Comparison of ENCODE assay signal across 19 mouse cellular contexts in genomic region chr10:124927218-124927617, GRCm38 (mm10).
"Had no signal": no experiment of that assay in that cellular context is flagged by ENCODE, and none has a peak within 500 bp of the region (broad histone marks: within the 10 kb centered on the region; RNA-seq: fewer than 3 reads in every experiment).

No protein-coding gene starts in this region.

- H3K4me1 ChIP-seq: liver, embryonic 13.5 days; lung, embryonic 15.5 days; megakaryocyte, embryonic 14.5 days; stomach, embryonic 15.5 days had no signal

- H3K9me3 ChIP-seq: liver, embryonic 13.5 days; lung, embryonic 15.5 days; stomach, embryonic 15.5 days had no signal

- H3K9ac ChIP-seq: liver, embryonic 13.5 days; liver, postnatal 0 days; lung, embryonic 15.5 days; stomach, embryonic 15.5 days had no signal

- H3K27me3 ChIP-seq: liver, embryonic 13.5 days; lung, embryonic 15.5 days; megakaryocyte, embryonic 14.5 days; stomach, embryonic 15.5 days had no signal

- DNase-seq: kidney, adult 11 months; kidney, adult 9 months; kidney, postnatal 36 days; liver; liver, embryonic 13.5 days; liver, postnatal 0 days; lung, postnatal 14 days; retina, postnatal 1 day; right cerebral cortex, postnatal 4 days; spleen, adult 18-20 months; thymus, adult 2 months; thymus, postnatal 25 days had no signal

- ATAC-seq: liver, postnatal 0 days had no signal

- H3K36me3 ChIP-seq: liver, embryonic 13.5 days; lung, embryonic 15.5 days; stomach, embryonic 15.5 days had no signal

- H3K4me3 ChIP-seq: layer of hippocampus, adult 2 months; liver, embryonic 13.5 days; lung, embryonic 15.5 days; megakaryocyte, embryonic 14.5 days; stomach, embryonic 15.5 days had no signal

- H3K27ac ChIP-seq: kidney, postnatal 0 days; layer of hippocampus, adult 2 months; liver, embryonic 13.5 days; lung, embryonic 15.5 days; macrophage; stomach, embryonic 15.5 days had no signal

- H3K4me2 ChIP-seq: liver, embryonic 13.5 days; lung, embryonic 15.5 days; midbrain, embryonic 11.5 days; stomach, embryonic 15.5 days had no signal
